Mouse (Mus musculus) forebrain, embryonic 13.5 days (tissue): ENCODE measurements around the gene Dapk1. TPM values are rescaled to one million over a fixed set of nuclear protein-coding genes. Genes with fewer than 3 reads are reported as not detected.

Experiments used
- ATAC-seq: fragments of 200-750 bp; cut with Nextera tagmentation; 2 replicates; pipeline ENCODE4 v1.8.0; 2017
- H3K27ac ChIP-seq: fragments of 300-500 bp; sonication (generic); 2 replicates; pipeline ENCODE4 v1.5.1; 2015; ENCODE audit warnings: inconsistent platforms, mild to moderate bottlenecking, moderate library complexity
- H3K27me3 ChIP-seq: fragments of 300-500 bp; sonication (generic); 2 replicates; pipeline ENCODE4 v1.6.1; 2015; ENCODE audit warnings: mild to moderate bottlenecking, inconsistent platforms
- H3K36me3 ChIP-seq: fragments of 300-500 bp; sonication (generic); 2 replicates; pipeline ENCODE4 v1.6.1; 2015; ENCODE audit warnings: mild to moderate bottlenecking, inconsistent platforms; ENCODE audit not compliant: poor library complexity, severe bottlenecking
- H3K4me1 ChIP-seq: fragments of 300-500 bp; sonication (generic); 2 replicates; pipeline ENCODE4 v1.6.1; 2015; ENCODE audit warnings: inconsistent platforms
- H3K4me2 ChIP-seq: fragments of 300-500 bp; sonication (generic); 2 replicates; pipeline ENCODE4 v1.6.1; 2015; ENCODE audit warnings: inconsistent platforms, mild to moderate bottlenecking, moderate library complexity
- H3K4me3 ChIP-seq: fragments of 300-500 bp; sonication (generic); 2 replicates; pipeline ENCODE4 v1.5.1; 2015; ENCODE audit warnings: mild to moderate bottlenecking, inconsistent platforms
- H3K9ac ChIP-seq: fragments of 300-500 bp; sonication (generic); 2 replicates; pipeline ENCODE4 v1.6.1; 2015; ENCODE audit warnings: mild to moderate bottlenecking, inconsistent platforms
- H3K9me3 ChIP-seq: fragments of 300-500 bp; sonication (generic); replicated peaks from 2 replicates; pipeline ENCODE4 v1.6.1; 2016; ENCODE audit warnings: inconsistent platforms
- WGBS: fragments of 180-500 bp; shearing (Covaris S2); methylation state at CpG from one replicate; pipeline ENCODE4 v1.1.7; 2015; 5-methylcytosine and 5-hydroxymethylcytosine counted together
- polyA plus RNA-seq: library from polyadenylated mRNA; unstranded; fragments of >200 nt; fragmentation: Nextera tagmentation; extraction: Ambion mirVana; gene quantifications from 2 replicates; pipeline ENCODE4 v1.2.1, GENCODE M21; 2015

The Dapk1 gene
- polyA plus RNA-seq, 1 experiment from 2014 or later = 37.0 TPM

DNA sequence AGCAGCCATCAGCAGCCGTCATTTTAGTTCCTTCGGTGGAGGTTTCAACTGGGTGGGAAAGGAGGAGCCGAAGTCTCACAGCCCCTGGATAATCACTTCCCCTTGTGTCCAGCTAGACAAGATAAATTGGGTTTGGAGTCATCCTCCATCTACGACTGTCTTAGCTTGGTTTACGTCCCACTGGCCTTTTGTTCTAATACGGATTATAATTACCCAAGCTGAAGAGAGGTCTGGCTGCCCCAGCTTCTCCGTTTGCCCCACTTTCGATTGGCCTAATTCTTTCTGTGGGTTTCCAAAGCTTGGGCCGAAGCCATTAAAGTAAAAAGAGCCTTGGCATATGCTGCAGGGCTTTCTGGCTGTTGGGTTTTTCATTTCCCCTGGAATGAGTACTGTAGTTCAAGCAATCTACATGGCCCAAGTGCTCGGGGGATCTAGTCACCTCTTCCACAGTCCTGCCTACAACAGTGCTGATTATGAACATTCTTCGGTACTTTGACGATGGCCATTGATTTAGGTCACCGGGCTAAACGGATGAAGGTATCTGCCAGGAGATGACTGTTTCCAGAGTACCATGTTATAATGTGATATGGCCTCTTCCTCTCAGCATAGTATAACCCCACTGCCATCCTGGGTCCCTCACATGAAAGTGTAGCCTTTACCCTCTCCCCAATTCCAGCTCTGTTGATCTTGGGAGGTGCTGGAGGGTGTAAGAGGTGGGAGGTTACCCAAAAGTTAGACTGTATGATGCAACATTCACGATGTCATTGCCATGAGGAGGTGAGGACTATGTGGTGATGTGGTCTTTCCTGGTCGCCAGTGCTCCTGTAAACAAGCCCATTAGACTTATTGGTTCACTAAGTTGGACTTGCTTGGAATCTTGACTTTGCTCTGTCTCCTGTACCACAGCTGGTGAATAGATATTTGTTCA, 106.1 kb downstream of the Dapk1 start:
- H3K9ac ChIP-seq = no peak overlapping the region
- peak overlapping the region; percentile 7; the same call in 1 of the 2 replicates for H3K27ac ChIP-seq
- no peaks in the 10 kb centered on the region for H3K9me3 ChIP-seq
- ATAC-seq = peak; percentile 37; the same call in 1 of the 2 replicates
- H3K36me3 ChIP-seq = peaks cover 8% of the 10 kb centered on the region
- no peaks in the 10 kb centered on the region for H3K27me3 ChIP-seq
- peaks cover 27% of the 10 kb centered on the region for H3K4me1 ChIP-seq
- 0 out of 2 replicates have a peak overlapping the region, but pooled peaks have one; percentile 0 for H3K4me2 ChIP-seq
- H3K4me3 ChIP-seq = no peak overlapping the region
- WGBS = 46% methylated on average over 16 of the region's 16 CpGs

DNA sequence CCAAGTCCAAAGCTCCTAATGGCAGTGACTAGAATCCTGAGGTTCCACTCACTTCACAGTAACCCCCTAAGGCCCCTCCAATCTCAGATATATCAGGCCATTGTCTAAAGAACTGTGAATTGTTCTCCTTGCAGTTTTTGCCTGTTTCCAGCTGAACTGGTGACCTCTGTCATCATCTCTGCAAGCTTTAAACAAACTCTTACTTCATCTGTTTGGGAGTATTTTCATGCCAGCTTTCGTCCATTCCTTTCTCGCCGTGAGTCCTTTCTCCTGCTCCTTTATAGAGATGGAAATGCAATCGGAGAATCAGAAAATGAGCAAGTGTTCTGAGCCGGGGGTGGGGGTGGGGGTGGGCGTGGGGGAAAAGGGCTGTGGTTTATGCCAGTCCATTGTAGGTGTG, 107.4 kb downstream of the Dapk1 start:
- no peak overlapping the region for H3K27ac ChIP-seq
- H3K4me1 ChIP-seq = peaks cover 27% of the 10 kb centered on the region
- no peak overlapping the region for H3K4me3 ChIP-seq
- no peaks in the 10 kb centered on the region for H3K9me3 ChIP-seq
- no peak for ATAC-seq
- no peak overlapping the region for H3K9ac ChIP-seq
- WGBS = 53% methylated on average over 6 of the region's 6 CpGs
- H3K36me3 ChIP-seq = peaks cover 8% of the 10 kb centered on the region
- no peak overlapping the region for H3K4me2 ChIP-seq
- H3K27me3 ChIP-seq = no peaks in the 10 kb centered on the region

DNA sequence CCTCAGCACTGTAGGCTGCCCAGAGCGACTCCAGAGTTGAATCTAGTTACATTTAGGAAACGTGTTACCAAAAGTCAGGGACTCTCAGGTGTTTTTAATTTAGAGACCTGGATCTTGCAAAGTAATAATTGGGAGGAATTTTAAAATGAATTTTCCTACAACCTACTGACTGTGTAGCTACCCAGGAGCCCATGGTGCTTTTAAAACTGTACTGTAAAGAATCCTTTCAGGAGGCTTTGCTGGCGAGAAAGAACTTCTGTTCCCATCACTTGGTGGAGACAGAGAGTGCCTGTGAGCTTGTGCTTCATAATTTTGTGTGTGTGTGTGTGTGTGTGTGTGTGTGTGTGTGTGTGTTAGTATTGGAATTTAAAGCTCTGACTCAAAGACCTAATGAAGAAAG, 109.2 kb downstream of the Dapk1 start:
- Histone ChIP-seq H3K4me3 (no peak overlapping the region), H3K27me3 (no peaks in the 10 kb centered on the region), H3K4me2 (no peak overlapping the region), H3K9me3 (no peaks in the 10 kb centered on the region), H3K36me3 (no peaks in the 10 kb centered on the region), H3K4me1 (peaks cover 27% of the 10 kb centered on the region), H3K9ac (no peak overlapping the region), H3K27ac (no peak overlapping the region)
- 66% methylated on average over 3 of the region's 3 CpGs for WGBS
- no peak for ATAC-seq

DNA sequence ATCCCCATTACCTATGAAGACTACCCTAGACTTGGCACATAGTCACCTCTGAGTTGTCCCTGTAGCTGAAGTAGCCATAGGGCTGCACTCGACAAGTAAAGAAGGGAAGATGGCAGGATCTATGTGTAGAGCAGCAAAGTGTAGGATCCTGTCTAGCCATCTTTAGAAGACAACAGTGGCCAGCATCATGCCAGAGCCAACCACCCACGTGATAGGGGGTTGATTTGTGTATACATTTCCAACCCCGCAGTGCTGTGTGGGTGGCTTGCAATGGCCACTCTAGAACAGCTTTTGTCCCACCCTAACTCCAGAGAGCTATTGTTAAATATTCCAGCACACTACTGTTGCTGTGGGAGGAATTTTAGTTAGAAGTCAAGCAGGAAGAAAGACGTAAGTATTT, 111.8 kb downstream of the Dapk1 start:
- no peak overlapping the region for H3K4me2 ChIP-seq
- WGBS = 94% methylated on average over 4 of the region's 4 CpGs
- no peak for ATAC-seq

DNA sequence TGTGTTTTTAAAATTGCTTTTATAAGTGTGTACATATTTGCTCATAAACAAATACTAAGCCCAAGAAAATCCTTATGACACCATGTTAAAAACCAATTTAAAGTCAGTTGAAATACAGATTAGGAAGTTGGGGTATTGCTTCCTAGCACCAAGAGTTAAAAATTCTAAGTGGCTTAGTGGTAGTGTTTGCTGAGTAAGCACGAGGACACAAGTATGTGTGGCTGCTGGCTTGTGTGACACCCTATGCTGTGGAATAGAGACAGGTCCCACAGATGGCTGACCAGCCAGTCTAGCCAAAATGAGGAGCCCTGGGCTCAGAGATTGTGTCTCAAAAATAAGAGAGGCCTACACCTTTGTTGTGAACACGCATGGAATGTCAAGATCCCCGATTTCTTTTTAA, 114.4 kb downstream of the Dapk1 start:
- no peak for ATAC-seq
- Histone ChIP-seq H3K4me1 (peaks cover 7% of the 10 kb centered on the region; the same call in 1 of the 2 replicates), H3K4me2 (no peak overlapping the region), H3K4me3 (no peak overlapping the region), H3K27me3 (no peaks in the 10 kb centered on the region), H3K27ac (no peak overlapping the region), H3K9me3 (no peaks in the 10 kb centered on the region), H3K9ac (no peak overlapping the region), H3K36me3 (peaks cover 32% of the 10 kb centered on the region)
- WGBS = 72% methylated on average over 3 of the region's 3 CpGs

More for the DNA sequence above, 111.8 kb downstream of the Dapk1 start:
- H3K27me3 ChIP-seq = no peaks in the 10 kb centered on the region
- H3K9me3 ChIP-seq = no peaks in the 10 kb centered on the region
- peaks cover 10% of the 10 kb centered on the region for H3K36me3 ChIP-seq
- peaks cover 19% of the 10 kb centered on the region for H3K4me1 ChIP-seq
- no peak overlapping the region for H3K27ac ChIP-seq
- H3K9ac ChIP-seq = no peak overlapping the region
- no peak overlapping the region for H3K4me3 ChIP-seq

DNA sequence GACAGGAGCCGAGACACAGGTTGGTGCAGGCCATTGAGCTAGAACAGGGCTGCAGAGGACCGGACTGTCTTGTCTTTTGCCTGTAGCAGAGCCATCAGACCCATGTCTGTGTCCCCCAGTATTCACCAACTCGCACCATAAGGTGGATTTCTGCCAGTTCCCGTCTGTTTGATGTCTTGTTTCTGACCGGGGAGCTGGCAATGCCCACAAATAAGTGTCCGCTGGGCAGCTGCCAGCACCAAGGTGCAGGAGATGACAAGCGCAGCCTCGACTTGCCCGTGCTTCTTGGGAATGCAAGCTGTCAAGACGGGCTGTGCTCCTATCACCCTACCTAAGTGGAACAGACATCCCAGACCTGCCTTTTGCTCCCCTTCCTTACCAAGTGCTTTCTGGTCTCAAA, 115.7 kb downstream of the Dapk1 start:
- ATAC-seq = no peak
- Histone ChIP-seq H3K27ac (no peak overlapping the region), H3K27me3 (no peaks in the 10 kb centered on the region), H3K9ac (no peak overlapping the region), H3K4me3 (no peak overlapping the region), H3K36me3 (peaks cover 43% of the 10 kb centered on the region), H3K9me3 (no peaks in the 10 kb centered on the region), H3K4me1 (peaks cover 7% of the 10 kb centered on the region; the same call in 1 of the 2 replicates), H3K4me2 (no peak overlapping the region)
- WGBS = 64% methylated on average over 10 of the region's 10 CpGs

DNA sequence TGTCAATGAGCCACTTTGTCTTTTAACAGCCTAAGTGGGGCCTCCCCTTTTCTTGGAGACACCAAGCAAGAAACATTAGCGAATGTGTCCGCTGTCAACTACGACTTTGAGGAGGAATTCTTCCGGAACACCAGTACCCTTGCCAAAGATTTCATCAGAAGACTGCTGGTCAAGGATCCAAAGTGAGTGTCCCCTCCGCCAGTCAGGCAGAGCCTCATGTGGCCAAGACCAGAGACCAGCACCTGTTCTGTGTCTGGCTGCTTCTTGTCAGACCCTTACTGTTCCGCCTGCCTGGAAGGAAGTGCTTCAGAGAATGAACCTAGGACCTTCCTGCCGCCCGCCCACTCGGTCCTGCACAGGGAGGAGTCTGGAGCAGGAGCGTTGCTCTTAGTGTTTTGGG, 117.8 kb downstream of the Dapk1 start:
- WGBS = 93% methylated on average over 10 of the region's 10 CpGs
- Histone ChIP-seq H3K9me3 (no peaks in the 10 kb centered on the region), H3K4me2 (no peak overlapping the region), H3K36me3 (peaks cover 64% of the 10 kb centered on the region), H3K27ac (no peak overlapping the region), H3K9ac (no peak overlapping the region), H3K27me3 (no peaks in the 10 kb centered on the region), H3K4me1 (peaks cover 7% of the 10 kb centered on the region; the same call in 1 of the 2 replicates), H3K4me3 (no peak overlapping the region)
- no peak for ATAC-seq

DNA sequence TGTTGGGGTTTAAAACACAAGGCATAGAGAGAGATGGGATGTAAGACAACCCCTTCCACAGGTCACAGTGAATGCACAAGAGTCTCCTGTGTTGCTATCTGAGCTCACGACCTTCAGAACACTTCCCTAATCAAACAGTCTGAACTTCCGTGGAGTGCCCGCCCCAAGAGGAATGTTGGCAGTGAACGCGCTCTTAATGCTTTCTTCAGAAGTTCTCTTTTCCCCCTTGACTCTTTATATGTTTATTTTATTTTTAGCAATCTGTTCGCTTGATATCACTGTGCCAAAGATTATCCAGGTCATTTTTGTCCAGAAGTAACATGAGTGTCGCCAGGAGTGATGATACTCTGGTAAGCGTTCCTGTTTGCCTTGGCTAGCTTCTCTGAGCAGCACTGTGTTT, 121.0 kb downstream of the Dapk1 start:
- H3K27ac ChIP-seq = no peak overlapping the region
- peaks cover 90% of the 10 kb centered on the region for H3K36me3 ChIP-seq
- WGBS = 94% methylated on average over 8 of the region's 8 CpGs
- H3K27me3 ChIP-seq = no peaks in the 10 kb centered on the region
- no peak overlapping the region for H3K9ac ChIP-seq
- H3K4me3 ChIP-seq = no peak overlapping the region
- H3K4me1 ChIP-seq = no peaks in the 10 kb centered on the region
- no peak for ATAC-seq
- no peaks in the 10 kb centered on the region for H3K9me3 ChIP-seq
- H3K4me2 ChIP-seq = no peak overlapping the region

DNA sequence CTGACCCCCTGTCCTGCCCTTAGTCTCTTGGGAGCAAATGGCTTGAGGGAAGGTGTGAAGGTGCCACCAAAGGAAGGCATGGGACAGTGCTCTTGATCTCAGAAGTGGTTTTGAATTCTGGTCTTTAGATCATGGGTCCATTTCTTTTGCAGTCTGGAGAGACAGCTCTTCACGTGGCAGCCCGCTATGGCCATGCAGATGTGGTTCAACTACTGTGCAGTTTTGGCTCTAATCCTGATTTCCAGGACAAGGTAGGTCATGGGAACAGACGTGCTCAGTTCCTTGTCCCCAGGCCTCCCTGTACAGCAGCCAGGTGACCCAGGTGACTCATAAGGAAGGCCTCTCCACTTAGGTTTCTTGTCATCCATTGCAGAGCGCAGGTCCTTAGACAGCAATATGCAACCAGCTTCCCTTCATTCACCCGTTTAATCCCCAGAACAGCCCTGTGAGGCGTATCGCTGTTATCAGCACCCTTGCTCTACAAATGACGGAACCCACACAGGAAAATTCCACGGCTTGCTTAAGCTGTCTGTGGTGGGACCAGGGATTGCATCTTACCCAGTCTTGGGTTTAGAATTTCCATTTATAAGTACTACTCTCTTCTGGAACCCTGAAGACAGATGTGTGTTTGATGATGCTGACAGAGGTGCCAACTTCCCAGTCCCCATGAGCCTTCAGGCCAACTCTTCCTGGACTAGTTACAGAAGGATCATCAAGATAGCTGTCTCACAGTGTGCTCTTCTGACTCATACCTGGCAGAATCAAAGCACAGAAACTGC, 126.7 kb downstream of the Dapk1 start:
- 93% methylated on average over 9 of the region's 9 CpGs for WGBS
- no peak for ATAC-seq
- H3K4me2 ChIP-seq = no peak overlapping the region
- H3K27me3 ChIP-seq = no peaks in the 10 kb centered on the region
- no peak overlapping the region for H3K27ac ChIP-seq
- no peaks in the 10 kb centered on the region for H3K4me1 ChIP-seq
- H3K9ac ChIP-seq = no peak overlapping the region
- no peaks in the 10 kb centered on the region for H3K9me3 ChIP-seq
- H3K36me3 ChIP-seq = peaks cover 96% of the 10 kb centered on the region
- no peak overlapping the region for H3K4me3 ChIP-seq

DNA sequence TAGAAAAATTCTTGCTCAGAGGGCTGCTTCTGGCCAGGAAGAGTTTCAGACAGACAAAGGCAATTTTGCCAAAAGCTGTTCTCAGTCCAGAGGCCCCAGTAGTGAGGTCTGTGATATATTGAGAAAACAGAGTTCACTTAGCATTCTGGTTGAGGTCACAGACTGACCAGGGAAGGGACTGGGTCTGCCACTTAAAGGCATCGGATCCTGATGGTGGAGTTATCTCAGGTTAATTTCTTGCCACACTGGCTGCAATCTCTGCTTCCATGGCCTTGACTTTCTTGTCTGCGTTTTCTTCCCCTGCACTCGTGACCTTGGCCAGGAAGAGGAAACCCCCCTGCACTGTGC, 127.3 kb downstream of the Dapk1 start:
- Histone ChIP-seq H3K4me3 (no peak overlapping the region), H3K9me3 (no peaks in the 10 kb centered on the region), H3K4me2 (no peak overlapping the region), H3K4me1 (no peaks in the 10 kb centered on the region), H3K27ac (no peak overlapping the region), H3K9ac (no peak overlapping the region), H3K36me3 (peaks cover 94% of the 10 kb centered on the region), H3K27me3 (no peaks in the 10 kb centered on the region)
- WGBS = 92% methylated on average over 3 of the region's 3 CpGs
- ATAC-seq = no peak

DNA sequence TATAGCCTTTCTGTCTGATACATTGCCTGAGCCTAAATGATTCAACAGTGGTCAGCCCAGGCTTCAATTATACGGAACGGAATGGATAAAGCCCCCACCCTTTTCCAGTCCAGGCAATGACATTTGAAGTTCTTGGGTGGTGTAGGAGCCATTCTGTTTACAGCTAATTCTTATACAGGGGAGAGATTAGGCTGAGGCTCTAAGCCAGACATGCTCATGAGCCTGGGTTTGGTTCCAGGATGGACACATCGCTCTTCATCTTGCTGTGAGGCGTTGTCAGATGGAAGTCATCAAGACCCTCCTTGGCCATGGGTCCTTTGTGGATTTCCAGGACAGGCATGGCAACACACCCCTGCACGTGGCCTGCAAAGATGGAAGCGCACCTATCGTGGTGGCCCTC, 128.8 kb downstream of the Dapk1 start:
- WGBS = 98% methylated on average over 7 of the region's 7 CpGs
- H3K36me3 ChIP-seq = peaks cover 94% of the 10 kb centered on the region

DNA sequence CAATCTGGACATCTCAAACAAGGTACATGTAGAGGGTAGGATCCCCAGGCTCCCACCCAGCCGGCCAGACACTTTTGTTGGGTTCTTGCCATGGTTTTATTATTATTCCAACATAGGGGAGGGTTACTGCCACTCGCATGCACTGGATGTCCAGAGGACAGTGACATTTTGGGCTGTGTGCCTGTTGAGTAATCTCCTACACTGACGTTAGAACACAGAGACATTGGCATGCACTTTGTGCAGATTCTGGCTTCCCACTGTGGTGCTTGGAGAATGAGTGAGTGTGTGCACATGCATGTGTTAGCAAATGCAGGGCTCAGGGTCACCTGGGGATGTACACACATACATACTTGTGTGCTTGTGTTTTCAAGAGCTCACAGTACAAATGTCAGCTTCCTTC, 129.3 kb downstream of the Dapk1 start:
- Histone ChIP-seq H3K4me2 (no peak overlapping the region), H3K4me1 (peaks cover 2% of the 10 kb centered on the region), H3K27ac (no peak overlapping the region), H3K27me3 (no peaks in the 10 kb centered on the region), H3K4me3 (no peak overlapping the region), H3K9me3 (no peaks in the 10 kb centered on the region), H3K9ac (no peak overlapping the region), H3K36me3 (peaks cover 94% of the 10 kb centered on the region)
- 86% methylated on average over 3 of the region's 3 CpGs for WGBS
- ATAC-seq = no peak

More for the DNA sequence above, 128.8 kb downstream of the Dapk1 start:
- no peaks in the 10 kb centered on the region for H3K4me1 ChIP-seq
- no peaks in the 10 kb centered on the region for H3K27me3 ChIP-seq
- no peak overlapping the region for H3K4me3 ChIP-seq
- no peak overlapping the region for H3K4me2 ChIP-seq
- H3K9me3 ChIP-seq = no peaks in the 10 kb centered on the region
- no peak overlapping the region for H3K9ac ChIP-seq
- ATAC-seq = no peak
- no peak overlapping the region for H3K27ac ChIP-seq
